Mouse (Mus musculus) heart, postnatal 0 days (tissue): ENCODE measurements around the gene Rnd3. TPM values are rescaled to one million over a fixed set of nuclear protein-coding genes. Genes with fewer than 3 reads are reported as not detected.

Experiments used
- ATAC-seq: fragments of 200-750 bp; cut with Nextera tagmentation; 2 replicates; pipeline ENCODE4 v1.8.0; 2017; ENCODE audit warnings: low read depth, moderate number of reproducible peaks, moderate library complexity; ENCODE audit not compliant: insufficient read depth
- DNase-seq: peaks from one replicate; pipeline ENCODE4 v3.0.0-alpha.2; 2016; ENCODE audit warnings: low spot score
- H3K27ac ChIP-seq: fragments of 300-500 bp; sonication (generic); 2 replicates; pipeline ENCODE4 v1.5.1; 2014; ENCODE audit warnings: low read depth, mild to moderate bottlenecking
- H3K27me3 ChIP-seq: fragments of 300-500 bp; sonication (generic); 2 replicates; pipeline ENCODE4 v1.6.1; 2014; ENCODE audit warnings: low read length, mixed read lengths; ENCODE audit not compliant: control insufficient read depth, insufficient read depth
- H3K36me3 ChIP-seq: fragments of 300-500 bp; sonication (generic); replicated peaks from 2 replicates; pipeline ENCODE4 v1.6.1; 2014; ENCODE audit warnings: low read length, mixed read lengths; ENCODE audit not compliant: control insufficient read depth, insufficient read depth
- H3K4me1 ChIP-seq: fragments of 300-500 bp; sonication (generic); 2 replicates; pipeline ENCODE4 v1.6.1; 2014; ENCODE audit warnings: antibody characterized with exemption; ENCODE audit not compliant: control insufficient read depth, insufficient read depth
- H3K4me2 ChIP-seq: fragments of 300-500 bp; sonication (generic); 2 replicates; pipeline ENCODE4 v1.6.1; 2014; ENCODE audit warnings: low read depth, mild to moderate bottlenecking, low read length, moderate library complexity
- H3K4me3 ChIP-seq: fragments of 300-500 bp; sonication (generic); 2 replicates; pipeline ENCODE4 v1.5.1; 2014; ENCODE audit warnings: low read depth, low read length
- H3K9ac ChIP-seq: fragments of 300-500 bp; sonication (generic); replicated peaks from 2 replicates; pipeline ENCODE4 v1.6.1; 2014; ENCODE audit warnings: low read depth, low read length, mixed read lengths
- H3K9me3 ChIP-seq: fragments of 300-500 bp; sonication (generic); replicated peaks from 2 replicates; pipeline ENCODE4 v1.6.1; 2016; ENCODE audit warnings: low read length; ENCODE audit not compliant: control insufficient read depth
- CTCF ChIP-seq: IDR thresholded peaks from 2 replicates; pipeline ENCODE4 v1.5.1; 2016; ENCODE audit warnings: antibody characterized with exemption, control low read depth, low read depth
- EP300 ChIP-seq: IDR thresholded peaks from 2 replicates; pipeline ENCODE4 v1.6.1; 2016; ENCODE audit warnings: antibody characterized with exemption, low read depth
- WGBS: fragments of 180-500 bp; shearing (Covaris S2); extraction: QIAGEN DNeasy Blood & Tissue Kit; methylation state at CpG from one replicate; pipeline ENCODE4 v1.1.7; 2014; 5-methylcytosine and 5-hydroxymethylcytosine counted together
- polyA plus RNA-seq: library from polyadenylated mRNA; unstranded; fragments of >200 nt; fragmentation: Nextera tagmentation; extraction: Ambion mirVana; gene quantifications from 2 replicates; pipeline ENCODE4 v1.2.1, GENCODE M21; 2015
- total RNA-seq: library from RNA; depleted of rRNA; stranded (reverse); fragments of >200 nt; gene quantifications from 2 replicates; pipeline ENCODE4 v1.2.3, GENCODE M21; 2014; ENCODE audit warnings: low replicate concordance

Rnd3 gene
- total and polyA plus RNA-seq, 2 experiments from 2014 or later = 12.9 to 20.3 TPM

DNA sequence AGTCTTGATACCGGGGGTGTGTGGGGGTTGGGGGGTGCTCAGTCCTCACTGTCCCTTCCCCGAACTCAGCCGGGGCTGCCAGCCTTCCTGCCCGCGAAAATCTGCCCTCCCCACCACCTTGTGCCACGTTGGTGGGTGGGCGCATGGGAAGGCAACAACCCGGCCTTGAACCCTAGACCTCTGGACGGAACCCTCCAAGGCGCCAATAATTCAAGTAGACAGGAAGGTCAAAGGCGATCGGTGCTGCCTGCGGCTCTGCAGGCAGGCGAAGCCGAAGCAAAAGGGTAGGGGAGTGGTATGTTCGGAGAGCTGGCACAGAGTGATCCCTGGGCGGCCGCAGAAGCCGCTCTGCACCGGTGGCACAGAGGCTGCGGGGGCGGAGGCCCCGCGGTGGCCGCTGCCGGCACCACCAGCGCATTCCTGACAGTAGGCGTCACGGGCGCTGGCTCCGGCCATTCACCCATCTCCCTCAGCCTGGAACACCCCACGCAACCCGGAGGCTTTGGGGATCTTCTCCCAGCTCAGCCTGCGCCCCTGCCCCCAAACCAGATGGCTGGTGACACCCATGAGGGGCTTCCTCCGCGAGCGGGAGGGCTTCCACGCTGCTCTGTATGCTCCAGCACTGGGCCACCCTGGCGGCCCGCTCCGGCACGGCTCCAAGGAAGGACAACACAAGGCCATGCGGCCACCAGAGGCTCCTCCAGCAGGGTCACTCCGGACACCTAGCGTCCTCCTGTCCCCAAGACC is 1.4 kb downstream of the Rnd3 start:
- peak overlapping the region; percentile 91 for H3K4me3 ChIP-seq
- no peaks in the 10 kb centered on the region for H3K9me3 ChIP-seq
- H3K4me1 ChIP-seq = peaks cover 34% of the 10 kb centered on the region
- H3K4me2 ChIP-seq = peak overlapping the region; percentile 92
- under 1% methylated on average over 45 of the region's 45 CpGs for WGBS
- TF ChIP-seq CTCF (peak; percentile 36), EP300 (no peak)
- H3K27me3 ChIP-seq = 0 out of 2 replicates have a peak, but pooled peaks cover 4% of the 10 kb centered on the region
- no peaks in the 10 kb centered on the region for H3K36me3 ChIP-seq
- DNase-seq = peak; percentile 78
- peak overlapping the region; percentile 96 for H3K27ac ChIP-seq
- ATAC-seq = peak; percentile 83
- peak overlapping the region; percentile 87 for H3K9ac ChIP-seq

DNA sequence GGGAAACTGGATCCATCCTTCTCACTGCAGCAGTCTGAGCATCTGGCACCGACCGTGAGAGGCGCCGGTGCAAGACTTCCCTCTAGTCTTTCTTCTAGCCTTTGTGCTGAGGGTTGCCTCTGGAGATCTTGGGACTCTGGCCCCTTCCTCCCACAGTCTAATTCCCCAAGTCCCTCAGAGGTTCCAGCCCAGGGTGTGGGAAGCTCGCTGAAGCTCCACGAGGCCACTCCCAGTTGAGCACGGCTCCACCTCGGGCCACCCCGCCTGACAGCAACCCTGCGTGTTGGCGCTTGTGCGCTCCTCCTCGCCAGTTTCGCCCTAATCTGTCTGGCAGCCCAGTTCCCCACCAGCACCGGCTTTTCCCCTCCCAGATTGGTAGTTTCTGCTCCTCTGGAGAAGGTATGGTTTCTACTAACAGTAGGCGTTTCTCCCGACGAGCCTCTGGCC is 2.0 kb downstream of the Rnd3 start:
- TF ChIP-seq CTCF = no peak
- TF ChIP-seq EP300 = no peak
- H3K4me2 ChIP-seq = peak overlapping the region; percentile 92
- peak overlapping the region; percentile 87 for H3K9ac ChIP-seq
- peak overlapping the region; percentile 96 for H3K27ac ChIP-seq
- no peaks in the 10 kb centered on the region for H3K36me3 ChIP-seq
- ATAC-seq = peak; percentile 67
- under 1% methylated on average over 18 of the region's 18 CpGs for WGBS
- DNase-seq = peak; percentile 58
- H3K27me3 ChIP-seq = 0 out of 2 replicates have a peak, but pooled peaks cover 4% of the 10 kb centered on the region
- H3K4me3 ChIP-seq = peak overlapping the region; percentile 91
- peaks cover 40% of the 10 kb centered on the region for H3K4me1 ChIP-seq
- no peaks in the 10 kb centered on the region for H3K9me3 ChIP-seq

DNA sequence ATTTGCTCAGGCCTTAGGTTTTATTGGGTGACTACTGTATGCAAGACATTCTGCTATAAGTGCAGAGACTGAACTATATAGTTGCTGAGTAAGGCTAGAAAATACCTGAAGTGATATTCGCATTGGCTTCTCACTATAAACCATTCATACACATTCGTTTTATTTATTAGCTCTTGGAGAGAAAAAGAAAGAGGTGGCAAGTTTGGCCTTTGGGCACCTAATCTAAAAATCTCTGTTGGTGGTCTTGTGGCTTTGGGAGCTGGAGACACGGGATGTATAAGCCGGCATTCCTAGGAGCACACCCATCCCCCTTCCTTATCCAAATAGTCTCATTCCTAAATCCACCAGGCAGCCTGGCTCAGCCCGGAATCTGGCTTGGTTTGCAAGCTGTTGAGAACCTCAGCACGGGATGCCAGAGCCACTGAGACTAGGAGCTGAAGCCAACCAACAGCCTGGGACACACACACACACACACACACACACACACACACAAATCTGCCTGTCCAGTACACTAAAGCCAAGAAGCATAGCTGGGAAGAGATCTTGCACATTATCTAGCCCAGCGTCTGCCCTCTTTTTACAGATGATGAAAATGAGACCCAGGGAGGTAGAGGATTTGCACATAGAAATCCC is 3.0 kb downstream of the Rnd3 start:
- Histone ChIP-seq H3K27ac (peak overlapping the region; percentile 96), H3K4me1 (peaks cover 49% of the 10 kb centered on the region), H3K27me3 (0 out of 2 replicates have a peak, but pooled peaks cover 4% of the 10 kb centered on the region), H3K9me3 (no peaks in the 10 kb centered on the region), H3K4me2 (peak overlapping the region; percentile 92), H3K9ac (peak overlapping the region; percentile 87; the same call in 1 of the 2 replicates), H3K4me3 (peak overlapping the region; percentile 91), H3K36me3 (no peaks in the 10 kb centered on the region)
- 21% methylated on average over 7 of the region's 7 CpGs for WGBS
- ATAC-seq (no peak), DNase-seq (peak; percentile 36)
- TF ChIP-seq CTCF = no peak
- TF ChIP-seq EP300 = no peak

DNA sequence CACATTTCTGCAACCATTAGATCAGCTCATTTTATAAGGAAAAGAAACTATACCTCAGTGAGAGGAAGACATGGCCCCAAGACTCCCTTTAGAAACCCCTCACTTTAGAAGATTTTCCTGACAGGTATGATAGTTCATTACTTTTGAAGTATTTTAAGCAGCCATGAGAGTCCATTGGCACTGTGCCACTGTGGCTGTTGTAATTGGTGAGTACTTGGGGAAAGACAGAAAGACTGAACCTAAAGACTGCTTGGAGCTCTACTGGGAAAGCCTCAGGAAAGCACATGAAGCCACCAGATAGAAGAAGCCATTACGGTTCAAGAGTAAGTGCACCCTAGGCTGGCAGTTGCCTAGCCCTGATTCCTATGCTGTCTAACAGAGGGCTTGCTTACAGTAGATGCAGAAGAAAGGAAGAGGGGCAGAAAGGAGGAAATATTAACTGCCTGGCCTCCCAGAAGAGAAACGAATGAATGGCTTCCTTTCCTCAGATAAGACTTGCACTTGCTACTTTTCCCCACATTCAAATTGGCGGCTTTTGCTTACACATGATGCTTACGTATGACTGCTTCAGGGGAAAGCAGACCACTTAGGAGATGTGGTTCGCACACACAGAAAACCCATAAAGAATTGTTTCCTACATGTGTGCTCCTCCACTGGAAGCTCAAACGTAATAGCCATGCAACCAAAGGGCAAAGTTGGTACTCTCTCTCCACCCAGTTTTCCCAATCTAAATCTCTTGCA is 4.4 kb downstream of the Rnd3 start:
- H3K9me3 ChIP-seq = no peaks in the 10 kb centered on the region
- H3K36me3 ChIP-seq = no peaks in the 10 kb centered on the region
- TF ChIP-seq EP300 = no peak
- no peak for TF ChIP-seq CTCF
- H3K9ac ChIP-seq = no peak overlapping the region
- H3K4me3 ChIP-seq = no peak overlapping the region
- ATAC-seq (no peak), DNase-seq (no peak)
- H3K4me2 ChIP-seq = peak overlapping the region; percentile 32
- peaks cover 61% of the 10 kb centered on the region for H3K4me1 ChIP-seq
- WGBS = 57% methylated on average over 6 of the region's 6 CpGs
- no peaks in the 10 kb centered on the region for H3K27me3 ChIP-seq
- no peak overlapping the region; the same call in 1 of the 2 replicates for H3K27ac ChIP-seq

DNA sequence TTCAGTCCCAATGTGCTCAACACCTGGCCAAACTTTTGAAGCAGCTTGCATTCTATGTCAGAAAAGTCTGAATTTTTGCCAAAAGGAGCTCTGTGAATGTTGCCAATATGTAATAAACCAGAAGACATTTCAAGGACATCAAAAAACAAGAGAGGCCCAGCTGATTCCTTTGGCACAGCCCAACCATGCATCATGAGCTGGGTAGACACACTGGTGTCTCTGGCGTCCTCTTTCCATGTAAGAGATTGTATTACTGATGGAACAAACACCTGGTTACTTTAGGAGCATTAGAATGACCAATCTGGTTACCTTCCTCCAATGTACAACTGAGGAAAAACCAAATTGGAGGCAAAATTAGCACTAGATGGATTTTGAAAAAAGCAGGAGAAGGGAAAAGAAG is 6.5 kb downstream of the Rnd3 start:
- 53% methylated on average over 1 of the region's 1 CpGs for whole genome bisulfite sequencing
- TF ChIP-seq EP300 (no peak), CTCF (no peak)
- DNase-seq (no peak), ATAC-seq (no peak)
- Histone ChIP-seq H3K27me3 (no peaks in the 10 kb centered on the region), H3K4me3 (no peak overlapping the region), H3K9me3 (no peaks in the 10 kb centered on the region), H3K27ac (no peak overlapping the region), H3K4me1 (peaks cover 67% of the 10 kb centered on the region), H3K36me3 (no peaks in the 10 kb centered on the region), H3K4me2 (no peak overlapping the region), H3K9ac (no peak overlapping the region)
